Mouse (Mus musculus) midbrain, embryonic 16.5 days (tissue): ENCODE data around the gene Rln3. TPM values are rescaled to one million over a fixed set of nuclear protein-coding genes. Genes with fewer than 3 reads are reported as not detected.

Source experiments
- ATAC-seq: fragments of 200-750 bp; cut with Nextera tagmentation; 2 replicates; pipeline ENCODE4 v1.8.0; 2017; ENCODE audit warnings: moderate TSS enrichment
- H3K27ac ChIP-seq: fragments of 300-500 bp; sonication (generic); 2 replicates; pipeline ENCODE4 v1.5.1; 2014; ENCODE audit warnings: mild to moderate bottlenecking, low read length, mixed read lengths
- H3K27me3 ChIP-seq: fragments of 300-500 bp; sonication (generic); 2 replicates; pipeline ENCODE4 v1.6.1; 2014; ENCODE audit warnings: low read depth, low read length, mixed read lengths; ENCODE audit not compliant: control insufficient read depth, insufficient read depth
- H3K36me3 ChIP-seq: fragments of 300-500 bp; sonication (generic); 2 replicates; pipeline ENCODE4 v1.6.1; 2014; ENCODE audit warnings: mild to moderate bottlenecking, low read length, moderate library complexity, mixed read lengths; ENCODE audit not compliant: control insufficient read depth, insufficient read depth
- H3K4me1 ChIP-seq: fragments of 300-500 bp; sonication (generic); 2 replicates; pipeline ENCODE4 v1.6.1; 2014; ENCODE audit warnings: mild to moderate bottlenecking, low read length, mixed read lengths; ENCODE audit not compliant: control insufficient read depth, insufficient read depth
- H3K4me2 ChIP-seq: fragments of 300-500 bp; sonication (generic); 2 replicates; pipeline ENCODE4 v1.6.1; 2014; ENCODE audit warnings: mild to moderate bottlenecking, low read length, mixed read lengths
- H3K4me3 ChIP-seq: fragments of 300-500 bp; sonication (generic); 2 replicates; pipeline ENCODE4 v1.5.1; 2014; ENCODE audit warnings: low read depth, mild to moderate bottlenecking, low read length, moderate library complexity, mixed read lengths
- H3K9ac ChIP-seq: fragments of 300-500 bp; sonication (generic); 2 replicates; pipeline ENCODE4 v1.6.1; 2014; ENCODE audit warnings: low read depth, low read length, mixed read lengths
- H3K9me3 ChIP-seq: fragments of 300-500 bp; sonication (generic); replicated peaks from 2 replicates; pipeline ENCODE4 v1.6.1; 2014; ENCODE audit warnings: mild to moderate bottlenecking, low read length, mixed read lengths; ENCODE audit not compliant: control insufficient read depth, poor library complexity, severe bottlenecking
- WGBS: fragments of 180-500 bp; shearing (Covaris S2); extraction: QIAGEN DNeasy Blood & Tissue Kit; methylation state at CpG from one replicate; pipeline ENCODE4 v1.1.7; 2014; 5-methylcytosine and 5-hydroxymethylcytosine counted together
- polyA plus RNA-seq: library from polyadenylated mRNA; unstranded; fragments of >200 nt; fragmentation: Nextera tagmentation; extraction: Ambion mirVana; gene quantifications from 2 replicates; pipeline ENCODE4 v1.2.1, GENCODE M21; 2015

The Rln3 gene
- polyA plus RNA-seq, 1 experiment from 2014 or later, result 1.9 TPM

DNA sequence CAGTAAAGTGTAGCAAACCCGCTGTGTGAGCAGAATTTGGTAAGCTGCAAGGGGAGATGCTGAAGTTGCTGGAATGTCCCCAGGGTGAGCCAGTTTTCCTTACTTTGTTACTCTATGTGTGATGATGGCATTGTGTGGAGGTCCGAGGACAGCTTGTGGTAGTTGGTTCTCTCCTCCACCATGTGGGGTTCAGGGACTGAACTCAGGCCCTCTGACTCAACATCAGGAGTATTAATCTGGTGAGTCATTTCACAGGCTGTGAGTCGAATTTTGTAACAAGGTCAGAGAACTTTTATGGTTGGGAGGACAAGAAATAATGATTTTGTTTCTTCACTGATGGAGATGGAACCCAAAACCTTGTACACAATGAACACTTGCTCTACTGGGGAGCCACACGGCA, 12.0 kb downstream of the Rln3 start:
- ATAC-seq, result no peak
- Histone ChIP-seq H3K4me3 (no peak overlapping the region), H3K4me1 (no peaks in the 10 kb centered on the region), H3K36me3 (no peaks in the 10 kb centered on the region), H3K9ac (no peak overlapping the region), H3K27me3 (peaks cover 6% of the 10 kb centered on the region), H3K27ac (no peak overlapping the region), H3K9me3 (no peaks in the 10 kb centered on the region), H3K4me2 (no peak overlapping the region)
- 77% methylated on average over 4 of the region's 4 CpGs for WGBS

DNA sequence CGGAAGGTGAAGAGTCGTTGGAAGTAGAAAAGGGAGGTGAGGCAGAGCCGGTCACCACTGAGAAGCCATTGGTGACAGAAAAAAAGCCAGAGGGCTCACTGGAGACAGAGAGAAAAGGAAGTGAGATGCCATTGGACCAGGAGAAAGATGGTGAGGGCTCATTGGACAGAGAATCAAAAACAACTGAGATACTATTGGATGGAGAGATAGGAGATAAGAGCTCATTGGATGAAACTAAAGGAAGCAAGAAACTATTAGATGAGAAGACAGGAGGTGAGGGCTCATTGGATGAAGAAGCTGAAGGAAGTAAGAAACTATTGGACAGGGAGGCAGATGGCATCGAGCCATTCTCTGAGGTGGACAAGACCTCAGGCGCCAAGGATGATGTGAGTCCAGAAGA, 15.5 kb downstream of the Rln3 start:
- 96% methylated on average over 5 of the region's 5 CpGs for WGBS

DNA sequence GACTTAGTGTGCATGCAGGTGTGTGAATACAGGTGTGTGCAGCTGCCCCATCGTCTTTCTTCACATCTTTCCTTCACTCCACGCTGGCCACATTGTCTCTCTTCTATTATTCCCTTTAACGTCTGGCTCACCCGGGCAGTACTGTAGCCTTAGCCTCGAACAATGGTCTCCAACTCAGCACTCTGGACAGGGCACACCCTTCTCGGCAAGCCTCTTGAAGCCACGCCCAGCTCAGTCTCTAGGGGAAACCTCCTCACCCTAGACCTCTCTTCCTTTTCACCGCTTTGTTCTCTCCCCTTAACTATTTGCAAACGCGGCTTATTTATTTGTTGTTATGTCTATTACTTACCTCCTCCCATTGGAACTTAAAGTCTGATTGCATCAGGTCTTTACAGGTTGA, 17.4 kb downstream of the Rln3 start:
- Histone ChIP-seq H3K4me3 (no peak overlapping the region), H3K9me3 (no peaks in the 10 kb centered on the region), H3K27me3 (peaks cover 15% of the 10 kb centered on the region), H3K36me3 (no peaks in the 10 kb centered on the region), H3K27ac (no peak overlapping the region), H3K4me1 (peaks cover 5% of the 10 kb centered on the region; the same call in 1 of the 2 replicates), H3K4me2 (no peak overlapping the region), H3K9ac (no peak overlapping the region)
- WGBS, result 9% methylated on average over 10 of the region's 10 CpGs
- no peak for ATAC-seq

More for the DNA sequence above, 15.5 kb downstream of the Rln3 start:
- Histone ChIP-seq H3K9ac (no peak overlapping the region), H3K4me3 (no peak overlapping the region), H3K36me3 (no peaks in the 10 kb centered on the region), H3K27me3 (peaks cover 15% of the 10 kb centered on the region), H3K9me3 (no peaks in the 10 kb centered on the region), H3K27ac (no peak overlapping the region), H3K4me2 (no peak overlapping the region), H3K4me1 (peaks cover 5% of the 10 kb centered on the region; the same call in 1 of the 2 replicates)
- ATAC-seq, result no peak

DNA sequence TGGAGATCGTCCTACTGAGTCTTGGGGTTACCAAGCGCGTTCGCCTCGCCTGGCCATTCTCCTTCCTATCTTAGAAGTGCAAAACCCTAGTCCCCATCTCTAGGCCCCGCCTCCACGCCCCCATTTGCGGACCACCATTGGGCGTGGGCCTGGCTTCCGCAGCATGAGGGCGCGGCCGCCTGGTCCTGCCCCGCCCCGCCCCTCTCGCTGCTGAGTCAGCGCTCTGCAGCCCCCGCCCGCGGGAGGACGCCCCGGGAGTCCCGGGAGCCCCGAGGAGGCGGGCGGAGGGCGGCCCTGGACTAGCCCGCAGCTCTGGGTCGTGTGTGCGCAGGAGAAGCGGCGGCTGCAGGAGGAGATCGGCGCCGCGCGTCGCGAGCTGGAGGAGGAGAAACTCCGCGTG, 18.9 kb downstream of the Rln3 start:
- Histone ChIP-seq H3K9me3 (no peaks in the 10 kb centered on the region), H3K36me3 (no peaks in the 10 kb centered on the region), H3K27ac (no peak overlapping the region), H3K9ac (peak overlapping the region; percentile 77), H3K27me3 (peaks cover 21% of the 10 kb centered on the region), H3K4me3 (peak overlapping the region; percentile 57), H3K4me1 (peaks cover 5% of the 10 kb centered on the region; the same call in 1 of the 2 replicates), H3K4me2 (peak overlapping the region; percentile 97)
- under 1% methylated on average over 41 of the region's 41 CpGs for WGBS
- peak; percentile 70 for ATAC-seq

DNA sequence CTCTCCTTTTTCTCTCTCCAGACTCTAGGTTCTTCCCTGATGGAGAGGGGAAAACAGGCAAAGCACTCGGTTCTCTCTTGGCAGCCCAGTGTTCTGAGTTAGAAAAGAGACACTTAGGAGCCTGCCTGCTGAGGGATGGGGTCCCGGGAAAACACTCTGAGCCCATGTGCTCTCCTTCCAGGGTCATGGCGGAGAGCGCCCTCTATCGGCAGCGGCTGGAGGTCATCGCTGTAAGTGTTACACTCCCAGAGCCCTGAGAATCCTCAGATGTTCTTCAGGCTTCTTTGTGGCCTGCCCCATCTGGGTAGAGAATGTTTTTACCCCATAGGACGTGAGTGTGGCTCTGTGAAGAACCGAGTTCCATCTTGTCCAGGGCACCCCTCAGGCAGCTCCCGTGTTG, 20.6 kb downstream of the Rln3 start:
- Histone ChIP-seq H3K9ac (no peak overlapping the region), H3K9me3 (no peaks in the 10 kb centered on the region), H3K4me2 (no peak overlapping the region), H3K4me3 (no peak overlapping the region), H3K36me3 (no peaks in the 10 kb centered on the region), H3K27ac (no peak overlapping the region), H3K4me1 (peaks cover 5% of the 10 kb centered on the region; the same call in 1 of the 2 replicates), H3K27me3 (peaks cover 27% of the 10 kb centered on the region)
- WGBS, result 14% methylated on average over 10 of the region's 10 CpGs
- no peak for ATAC-seq

DNA sequence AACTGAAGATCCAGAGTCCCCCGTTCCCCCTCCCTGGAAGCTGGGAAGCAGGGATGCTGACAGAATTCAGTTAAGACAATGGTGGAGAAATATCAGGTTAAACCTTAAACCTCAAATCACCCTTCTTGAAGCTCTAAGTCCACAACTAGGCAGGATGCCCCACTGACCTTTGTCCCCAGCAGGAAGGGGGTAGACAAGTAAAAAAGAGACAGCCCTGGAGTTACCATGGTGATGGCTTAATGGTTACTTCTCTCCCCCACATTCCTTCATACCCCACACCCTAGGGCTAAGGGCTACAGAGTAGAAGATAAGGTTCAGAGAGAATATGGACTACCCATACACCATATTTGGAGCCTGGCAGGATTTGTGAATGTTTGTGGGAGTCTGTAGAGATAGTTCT, 21.2 kb downstream of the Rln3 start:
- H3K9ac ChIP-seq, result no peak overlapping the region
- no peaks in the 10 kb centered on the region for H3K9me3 ChIP-seq
- no peak overlapping the region for H3K27ac ChIP-seq
- no peak overlapping the region for H3K4me3 ChIP-seq
- peaks cover 26% of the 10 kb centered on the region for H3K27me3 ChIP-seq
- ATAC-seq, result no peak
- H3K36me3 ChIP-seq, result no peaks in the 10 kb centered on the region
- H3K4me2 ChIP-seq, result no peak overlapping the region
- 63% methylated on average over 1 of the region's 1 CpGs for WGBS
- H3K4me1 ChIP-seq, result peaks cover 5% of the 10 kb centered on the region; the same call in 1 of the 2 replicates

DNA sequence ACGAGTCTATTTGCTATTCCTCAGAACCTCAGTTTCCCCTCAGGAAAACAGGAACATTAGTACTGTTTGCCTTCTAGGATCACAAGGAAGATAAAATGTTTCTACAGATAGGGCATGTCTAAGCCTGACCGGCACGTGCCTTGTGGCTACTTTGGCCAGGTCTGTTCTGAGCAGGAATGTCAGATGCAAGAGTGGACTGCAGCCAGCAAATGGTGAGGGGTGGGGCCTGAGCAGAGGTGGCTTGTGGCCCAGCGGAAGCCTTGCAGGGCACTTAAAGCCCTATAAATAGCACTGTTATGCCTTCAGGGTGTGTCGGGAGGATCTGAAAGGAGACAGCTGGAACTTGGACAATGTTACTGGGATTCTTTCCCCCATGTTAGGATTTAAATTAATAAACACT, 21.7 kb downstream of the Rln3 start:
- H3K4me2 ChIP-seq, result no peak overlapping the region
- no peak for ATAC-seq
- no peaks in the 10 kb centered on the region for H3K36me3 ChIP-seq
- H3K4me1 ChIP-seq, result peaks cover 5% of the 10 kb centered on the region; the same call in 1 of the 2 replicates
- 57% methylated on average over 5 of the region's 5 CpGs for WGBS
- H3K27me3 ChIP-seq, result peaks cover 21% of the 10 kb centered on the region
- no peak overlapping the region for H3K27ac ChIP-seq
- H3K4me3 ChIP-seq, result no peak overlapping the region
- H3K9ac ChIP-seq, result no peak overlapping the region
- H3K9me3 ChIP-seq, result no peaks in the 10 kb centered on the region

DNA sequence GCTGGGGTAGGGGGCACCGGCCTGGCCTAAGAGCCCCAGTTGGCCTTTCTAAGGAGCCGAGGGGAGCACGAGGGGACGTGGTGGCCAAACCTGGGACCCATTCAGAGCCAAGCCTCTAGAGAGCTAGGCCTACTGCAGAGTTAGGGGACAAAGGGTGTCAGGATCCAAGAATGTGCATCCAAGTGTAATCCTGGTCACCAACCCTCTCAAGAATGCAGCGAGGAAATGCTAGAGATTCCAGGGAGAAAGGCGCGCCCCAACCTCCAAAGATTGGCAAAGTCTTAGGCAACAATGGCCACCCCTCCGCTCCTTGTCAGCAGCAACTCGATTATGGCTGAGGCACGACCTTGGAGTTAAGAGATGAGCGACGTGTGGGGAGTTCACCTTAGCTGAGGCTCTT, 23.2 kb downstream of the Rln3 start:
- Histone ChIP-seq H3K4me2 (no peak overlapping the region), H3K27me3 (peaks cover 13% of the 10 kb centered on the region), H3K9me3 (no peaks in the 10 kb centered on the region), H3K9ac (no peak overlapping the region), H3K36me3 (no peaks in the 10 kb centered on the region), H3K4me3 (no peak overlapping the region), H3K27ac (no peak overlapping the region), H3K4me1 (peaks cover 5% of the 10 kb centered on the region; the same call in 1 of the 2 replicates)
- 37% methylated on average over 12 of the region's 12 CpGs for WGBS
- no peak for ATAC-seq

DNA sequence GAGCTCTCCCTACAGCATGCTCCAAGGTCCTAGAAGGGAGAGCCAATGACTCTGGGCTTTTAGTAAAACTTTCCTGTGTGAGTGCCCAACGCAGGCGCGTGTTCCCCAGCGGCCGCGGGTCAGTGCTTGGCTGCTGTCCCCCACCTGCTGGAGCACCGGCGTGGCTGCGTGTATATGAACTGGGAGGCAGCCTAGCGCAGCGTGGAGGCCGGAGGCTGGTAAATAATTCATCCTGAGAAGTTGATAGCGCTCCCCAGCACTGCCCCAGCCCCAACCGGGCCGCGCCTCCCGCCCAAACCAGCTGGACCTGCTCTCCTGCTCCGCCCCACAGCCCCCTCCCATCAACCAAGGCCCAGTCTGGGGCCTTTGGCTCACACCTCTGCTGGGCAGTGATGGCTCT, 23.7 kb downstream of the Rln3 start, which contains the start of gene Palm3:
Gene Palm3 (plus strand): TSS at position 376 of the 400 bp plus-strand sequence.
- H3K9ac ChIP-seq, result no peak within 1 kb of the TSS
- no peak within 1 kb of the TSS for H3K4me2 ChIP-seq
- H3K36me3 ChIP-seq, result no peaks in the 10 kb centered on the region
- no peak for ATAC-seq
- 9% methylated on average over 18 of the region's 18 CpGs for WGBS
- H3K4me1 ChIP-seq, result peaks cover 5% of the 10 kb centered on the region; the same call in 1 of the 2 replicates
- peaks cover 12% of the 10 kb centered on the region for H3K27me3 ChIP-seq
- no peaks in the 10 kb centered on the region for H3K9me3 ChIP-seq
- H3K4me3 ChIP-seq, result no peak within 1 kb of the TSS
- H3K27ac ChIP-seq, result no peak within 1 kb of the TSS
